Comparison of ENCODE assay signal across 12 mouse cellular contexts in the genomic region with DNA sequence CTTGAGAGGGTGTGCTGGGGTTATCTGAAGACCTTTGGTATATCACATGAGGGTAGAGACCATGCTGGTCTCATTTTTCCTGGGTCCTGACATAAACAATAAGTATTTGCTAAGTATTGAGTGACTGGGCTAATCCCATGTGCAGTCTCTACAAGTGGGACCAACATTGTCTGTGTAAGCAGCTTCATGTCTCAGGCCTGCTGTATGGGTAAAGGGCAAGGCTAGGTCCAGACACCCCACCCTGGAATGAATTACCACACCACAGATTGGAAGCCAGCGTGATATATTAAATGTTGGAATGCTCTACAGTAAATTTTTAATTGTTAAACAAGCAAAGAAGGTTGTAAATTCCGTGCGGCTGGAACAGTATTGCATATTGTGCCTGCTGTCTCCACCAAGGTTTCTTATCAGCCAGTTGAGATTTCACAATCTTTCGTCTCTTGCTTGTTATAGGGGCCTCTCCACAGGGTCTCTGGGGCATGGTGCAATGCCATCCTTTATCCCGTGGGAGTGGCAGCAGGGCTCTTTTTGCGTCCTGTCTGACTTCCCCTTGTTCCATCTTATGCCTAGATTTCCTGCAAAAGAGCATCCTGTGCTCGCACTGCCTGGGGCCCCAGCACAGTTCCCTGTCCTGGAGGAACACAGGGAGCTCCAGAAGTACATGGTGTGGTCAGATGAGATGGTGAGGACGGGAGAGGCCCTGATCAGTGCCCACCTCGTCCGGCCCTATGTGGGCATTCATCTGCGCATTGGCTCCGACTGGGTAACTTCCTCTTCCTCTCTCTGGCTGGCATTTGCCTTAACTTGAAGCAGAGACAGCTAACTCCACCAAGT. TPM values are rescaled to one million over a fixed set of nuclear protein-coding genes. Genes with fewer than 3 reads are reported as not detected.
A peak's percentile ranks its signal among the peaks of the same experiment; 100 is the strongest.
DNase-seq lines count a peak whose midpoint lies in the region; ATAC-seq and TF ChIP-seq lines count a peak whose summit lies in the region.
"Had no signal": no experiment of that assay in that cellular context is flagged by ENCODE, and none has a peak within 500 bp of the region (broad histone marks: within the 10 kb centered on the region; RNA-seq: fewer than 3 reads in every experiment).

No protein-coding gene starts in this region.

- ATAC-seq in lung, embryonic 16.5 days (ENCODE audit: low read depth) = peak; percentile 61; the same call in 1 of the 2 replicates
- ATAC-seq in intestine, embryonic 15.5 days = peak; percentile 95
- peak; percentile 75 for ATAC-seq in monocyte, adult 5-6 weeks (replicated peaks; ENCODE audit: insufficient number of reproducible peaks, low FRiP score, low TSS enrichment, poor library complexity, severe bottlenecking)
- no peak for ATAC-seq in neural tube, embryonic 15.5 days (ENCODE audit: low FRiP score)

- no peak for TF ChIP-seq POLR2A in bone marrow macrophage, adult 2 months (IDR thresholded peaks at IDR 0.05; ENCODE audit: borderline replicate concordance, low read depth, low read length)

- H3K4me2 ChIP-seq in lung, embryonic 16.5 days (ENCODE audit: low read depth, low read length) = no peak overlapping the region
- no peak overlapping the region; the same call in 1 of the 2 replicates for H3K4me2 ChIP-seq in intestine, embryonic 15.5 days (replicated peaks)
- H3K4me2 ChIP-seq in neural tube, embryonic 15.5 days = no peak overlapping the region
- H3K4me2 ChIP-seq: embryonic facial prominence, embryonic 15.5 days; hindbrain, embryonic 15.5 days had no signal

- peaks cover 6% of the 10 kb centered on the region; the same call in 1 of the 2 replicates for H3K4me1 ChIP-seq in lung, embryonic 16.5 days (replicated peaks; ENCODE audit: control insufficient read depth, insufficient read depth, low read length)
- H3K4me1 ChIP-seq in bone marrow macrophage, adult 2 months (ENCODE audit: control insufficient read depth, insufficient read depth, low read length) = peaks cover 30% of the 10 kb centered on the region
- 0 out of 2 replicates have a peak, but pooled peaks cover 11% of the 10 kb centered on the region for H3K4me1 ChIP-seq in intestine, embryonic 15.5 days (replicated peaks)
- H3K4me1 ChIP-seq in neural tube, embryonic 15.5 days = no peaks in the 10 kb centered on the region
- H3K4me1 ChIP-seq: embryonic facial prominence, embryonic 15.5 days; hindbrain, embryonic 15.5 days had no signal

- no peak for DNase-seq in lung, postnatal 10 days
- DNase-seq in cerebellum, adult 8-10 months = no peak
- DNase-seq: adrenal gland, postnatal 10 days; cerebellum, adult 18-20 months had no signal

- WGBS in lung, embryonic 16.5 days = 54% methylated on average over 12 of the region's 12 CpGs
- WGBS in intestine, embryonic 15.5 days = 66% methylated on average over 12 of the region's 12 CpGs
- 85% methylated on average over 12 of the region's 12 CpGs for WGBS in neural tube, embryonic 15.5 days

- H3K9me3 ChIP-seq in lung, embryonic 16.5 days (ENCODE audit: control insufficient read depth, low read length) = no peaks in the 10 kb centered on the region
- no peaks in the 10 kb centered on the region for H3K9me3 ChIP-seq in intestine, embryonic 15.5 days
- no peaks in the 10 kb centered on the region for H3K9me3 ChIP-seq in neural tube, embryonic 15.5 days (replicated peaks)
- H3K9me3 ChIP-seq: embryonic facial prominence, embryonic 15.5 days; hindbrain, embryonic 15.5 days had no signal

- no peak for TF ChIP-seq CTCF in bone marrow macrophage, adult 2 months (IDR thresholded peaks at IDR 0.05; ENCODE audit: low read depth, low read length)

- H3K36me3 ChIP-seq in lung, embryonic 16.5 days (ENCODE audit: control insufficient read depth, insufficient read depth, low read length) = peaks cover 16% of the 10 kb centered on the region
- H3K36me3 ChIP-seq in intestine, embryonic 15.5 days = peaks cover 20% of the 10 kb centered on the region
- peaks cover 35% of the 10 kb centered on the region for H3K36me3 ChIP-seq in neural tube, embryonic 15.5 days

- no peaks in the 10 kb centered on the region for H3K27me3 ChIP-seq in lung, embryonic 16.5 days (ENCODE audit: control insufficient read depth, insufficient read depth, low read depth, low read length)
- no peaks in the 10 kb centered on the region for H3K27me3 ChIP-seq in intestine, embryonic 15.5 days (replicated peaks)
- no peaks in the 10 kb centered on the region for H3K27me3 ChIP-seq in neural tube, embryonic 15.5 days (replicated peaks)
- H3K27me3 ChIP-seq: embryonic facial prominence, embryonic 15.5 days; hindbrain, embryonic 15.5 days had no signal

- no peak overlapping the region for H3K4me3 ChIP-seq in lung, embryonic 16.5 days (ENCODE audit: low read length)
- H3K4me3 ChIP-seq in bone marrow macrophage, adult 2 months (ENCODE audit: insufficient read depth, low read length) = peak overlapping the region; percentile 13
- no peak overlapping the region for H3K4me3 ChIP-seq in intestine, embryonic 15.5 days (replicated peaks)
- no peak overlapping the region for H3K4me3 ChIP-seq in neural tube, embryonic 15.5 days (replicated peaks)
- H3K4me3 ChIP-seq: embryonic facial prominence, embryonic 15.5 days; heart, adult 2 months; hindbrain, embryonic 15.5 days had no signal

- no peak overlapping the region for H3K9ac ChIP-seq in lung, embryonic 16.5 days (ENCODE audit: low read length)
- no peak overlapping the region for H3K9ac ChIP-seq in intestine, embryonic 15.5 days
- H3K9ac ChIP-seq in neural tube, embryonic 15.5 days (replicated peaks) = no peak overlapping the region
- H3K9ac ChIP-seq: embryonic facial prominence, embryonic 15.5 days; hindbrain, embryonic 15.5 days had no signal

- 0 out of 2 replicates have a peak overlapping the region, but pooled peaks have one; percentile 2 for H3K27ac ChIP-seq in lung, embryonic 16.5 days (ENCODE audit: low read length)
- H3K27ac ChIP-seq in bone marrow macrophage, adult 2 months (ENCODE audit: insufficient read depth, low read depth, low read length) = peak overlapping the region; percentile 63
- H3K27ac ChIP-seq in intestine, embryonic 15.5 days = peak overlapping the region; percentile 89
- H3K27ac ChIP-seq in neural tube, embryonic 15.5 days (replicated peaks) = no peak overlapping the region
- H3K27ac ChIP-seq: embryonic facial prominence, embryonic 15.5 days; heart, adult 2 months; hindbrain, embryonic 15.5 days had no signal

RNA-seq across cellular contexts. Expression of a gene that starts 17.9 kb away (rescaled TPM):
- 6.2 and 6.7 TPM in 2 replicates for polyA plus RNA-seq in lung, embryonic 16.5 days (2015; fragmentation: Nextera tagmentation; extraction: Ambion mirVana)
- polyA plus RNA-seq in bone marrow macrophage, adult 2 months (2012; ENCODE audit: insufficient read depth, insufficient read length, missing spikeins) = 27.5 and 28.0 TPM in 2 replicates
- polyA plus RNA-seq in intestine, embryonic 15.5 days (2015; fragmentation: Nextera tagmentation; extraction: Ambion mirVana) = 11.7 and 12.1 TPM in 2 replicates
- total RNA-seq in monocyte, adult 5-6 weeks (2017) = 20.5 to 26.9 TPM (median 23.2 TPM) in 3 replicates
- polyA plus RNA-seq in neural tube, embryonic 15.5 days (2015; fragmentation: Nextera tagmentation; extraction: Ambion mirVana) = 5.3 and 5.5 TPM in 2 replicates

RNA-seq across cellular contexts. Expression of a gene that starts 18.0 kb away (rescaled TPM):
- 14.4 and 17.1 TPM in 2 replicates for polyA plus RNA-seq in lung, embryonic 16.5 days (2015; fragmentation: Nextera tagmentation; extraction: Ambion mirVana)
- polyA plus RNA-seq in bone marrow macrophage, adult 2 months (2012; ENCODE audit: insufficient read depth, insufficient read length, missing spikeins) = 45.0 and 48.5 TPM in 2 replicates
- polyA plus RNA-seq in intestine, embryonic 15.5 days (2015; fragmentation: Nextera tagmentation; extraction: Ambion mirVana) = 46.8 and 48.0 TPM in 2 replicates
- 11.5 to 30.3 TPM (median 14.9 TPM) in 3 replicates for total RNA-seq in monocyte, adult 5-6 weeks (2017)
- polyA plus RNA-seq in neural tube, embryonic 15.5 days (2015; fragmentation: Nextera tagmentation; extraction: Ambion mirVana) = 4.4 and 8.9 TPM in 2 replicates

RNA-seq across cellular contexts. Expression of a gene that starts 32.0 kb away (rescaled TPM):
- 7.1 TPM in 2 replicates for polyA plus RNA-seq in lung, embryonic 16.5 days (2015; fragmentation: Nextera tagmentation; extraction: Ambion mirVana)
- polyA plus RNA-seq in bone marrow macrophage, adult 2 months (2012; ENCODE audit: insufficient read depth, insufficient read length, missing spikeins) = 33.0 and 38.6 TPM in 2 replicates
- 7.1 and 7.7 TPM in 2 replicates for polyA plus RNA-seq in intestine, embryonic 15.5 days (2015; fragmentation: Nextera tagmentation; extraction: Ambion mirVana)
- total RNA-seq in monocyte, adult 5-6 weeks (2017) = 27.2 to 38.3 TPM (median 34.8 TPM) in 3 replicates
- polyA plus RNA-seq in neural tube, embryonic 15.5 days (2015; fragmentation: Nextera tagmentation; extraction: Ambion mirVana) = 18.1 and 21.9 TPM in 2 replicates

RNA-seq across cellular contexts. Expression of a gene that starts 34.0 kb away (rescaled TPM):
- polyA plus RNA-seq in lung, embryonic 16.5 days (2015; fragmentation: Nextera tagmentation; extraction: Ambion mirVana) = 8.4 and 8.7 TPM in 2 replicates
- 10.2 and 10.6 TPM in 2 replicates for polyA plus RNA-seq in bone marrow macrophage, adult 2 months (2012; ENCODE audit: insufficient read depth, insufficient read length, missing spikeins)
- 10.3 and 11.4 TPM in 2 replicates for polyA plus RNA-seq in intestine, embryonic 15.5 days (2015; fragmentation: Nextera tagmentation; extraction: Ambion mirVana)
- 4.9 to 10.7 TPM (median 6.8 TPM) in 3 replicates for total RNA-seq in monocyte, adult 5-6 weeks (2017)
- 37.2 and 38.0 TPM in 2 replicates for polyA plus RNA-seq in neural tube, embryonic 15.5 days (2015; fragmentation: Nextera tagmentation; extraction: Ambion mirVana)
